Mouse (Mus musculus) layer of hippocampus, adult 18-20 months (tissue): Measurements from ENCODE around the gene Ttll13. TPM values are rescaled to one million over a fixed set of nuclear protein-coding genes. Genes with fewer than 3 reads are reported as not detected.

Experiments used
- DNase-seq, 2 experiments: peaks; one replicate each; pipeline ENCODE4 v3.0.0; 2022; ENCODE audit warnings: low spot score in 2 of 2
- total RNA-seq, 2 experiments: library from RNA; stranded (reverse); gene quantifications; 2 replicates each; pipeline ENCODE4 v1.2.3; 2021

The Ttll13 gene
- total RNA-seq, 2 experiments from 2014 or later = 1.9 to 2.8 TPM

- no peak for DNase-seq
Observed at GRCm38 (mm10) chr7:80301522-80301921, 55.3 kb downstream of the Ttll13 start.

GRCm38 (mm10) chr7:80307766-80308165, 61.6 kb downstream of the Ttll13 start:
- DNase-seq = no peak

Other genes starting within 250 kb of the Ttll13 start
- 10 to 100 TPM; 25.6 to 26.0 TPM for gene Zfp710, start 221.6 kb upstream of the Ttll13 start, total RNA-seq
- gene Idh2, start 131.0 kb upstream of the Ttll13 start, total RNA-seq = 10 to 100 TPM; 65.3 to 66.5 TPM
- 10 to 100 TPM; 22.0 to 23.6 TPM for gene Sema4b, start 59.5 kb upstream of the Ttll13 start, total RNA-seq
- 10 to 100 TPM; 22.3 to 25.3 TPM for gene Cib1, start 13.6 kb upstream of the Ttll13 start, total RNA-seq
- gene Gdpgp1, start 13.5 kb upstream of the Ttll13 start, total RNA-seq = 1 to 10 TPM; 6.0 to 6.1 TPM
- 10 to 100 TPM; 44.3 to 44.6 TPM for gene Ngrn, start 14.8 kb downstream of the Ttll13 start, total RNA-seq
- 10 to 100 TPM; 18.3 to 19.7 TPM for gene Vps33b, start 23.3 kb downstream of the Ttll13 start, total RNA-seq
- under 1 TPM; 0.45 to 0.48 TPM for gene Prc1, start 48.1 kb downstream of the Ttll13 start, total RNA-seq
- 10 to 100 TPM; 10.1 to 11.2 TPM for gene Rccd1, start 78.1 kb downstream of the Ttll13 start, total RNA-seq
- 10 to 100 TPM; 39.3 to 41.6 TPM for gene Unc45a, start 94.6 kb downstream of the Ttll13 start, total RNA-seq
- 10 to 100 TPM; 50.8 to 51.0 TPM for gene Hddc3, start 96.7 kb downstream of the Ttll13 start, total RNA-seq
- gene Man2a2, start 125.0 kb downstream of the Ttll13 start, total RNA-seq = 100 to 1,000 TPM; 164 TPM
- 1 to 10 TPM; 5.2 to 6.0 TPM for gene Fes, start 141.6 kb downstream of the Ttll13 start, total RNA-seq
- gene Furin, start 159.1 kb downstream of the Ttll13 start, total RNA-seq = 10 to 100 TPM; 37.7 to 43.7 TPM